7 mouse cellular contexts compared by ENCODE assay signal in the genomic region with DNA sequence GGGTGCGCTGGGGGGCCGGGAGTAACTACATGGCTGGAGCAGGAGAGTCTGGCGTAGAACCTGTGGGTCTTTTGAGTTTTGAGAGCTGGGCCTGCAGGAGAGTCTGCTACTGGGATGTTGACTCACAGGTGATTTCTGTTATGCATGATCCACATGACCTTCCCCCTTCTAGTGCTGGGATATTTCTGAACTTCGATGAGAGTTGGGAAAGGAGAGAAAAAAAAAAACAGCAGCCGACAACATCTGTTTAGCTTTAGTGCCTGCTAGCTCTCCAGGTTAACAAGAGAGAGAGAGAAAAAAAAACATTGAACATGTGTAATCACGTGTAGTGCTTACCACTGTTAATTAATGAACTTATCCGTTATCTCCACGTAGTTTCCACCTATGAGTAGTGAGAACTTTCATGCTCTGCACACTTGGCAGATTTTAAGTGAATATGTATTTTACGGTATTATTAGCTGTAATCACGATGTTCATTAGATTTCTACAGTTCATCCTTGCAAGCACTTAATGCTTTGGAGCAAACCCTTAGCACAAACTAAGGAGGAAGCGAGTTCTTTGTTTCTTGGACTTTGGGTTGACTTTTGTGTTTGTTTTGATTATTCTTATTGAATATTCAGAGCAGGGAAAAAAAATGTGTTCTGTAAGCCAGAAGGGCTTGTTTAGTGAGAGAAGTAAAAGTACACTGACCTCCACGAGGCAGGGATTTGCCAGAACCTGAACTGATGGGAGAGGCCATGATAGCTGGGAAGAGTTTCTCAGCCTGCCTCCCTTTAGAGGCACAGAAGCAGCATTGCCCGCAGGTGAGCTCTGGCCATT. TPM values are rescaled to one million over a fixed set of nuclear protein-coding genes. Genes with fewer than 3 reads are reported as not detected.
DNase-seq lines count a peak whose midpoint lies in the region; ATAC-seq and TF ChIP-seq lines count a peak whose summit lies in the region.

No protein-coding gene starts in this region.

- no peak for TF ChIP-seq EP300 in stomach, postnatal 0 days (optimal IDR thresholded peaks at IDR 0.05)

- ATAC-seq in neural tube, embryonic 11.5 days (ENCODE audit: insufficient read depth, low FRiP score, low TSS enrichment), result no peak
- no peak for ATAC-seq in limb, embryonic 14.5 days (ENCODE audit: low FRiP score, low read depth)
- ATAC-seq in stomach, postnatal 0 days (ENCODE audit: low FRiP score, low TSS enrichment), result no peak; the same call in 1 of the 2 replicates

- peak overlapping the region; percentile 60 for H3K4me2 ChIP-seq in neural tube, embryonic 11.5 days (ENCODE audit: low read depth)
- peak overlapping the region; percentile 81 for H3K4me2 ChIP-seq in limb, embryonic 14.5 days (replicated peaks; ENCODE audit: low read depth, low read length, severe bottlenecking)
- H3K4me2 ChIP-seq in stomach, postnatal 0 days (replicated peaks; ENCODE audit: low read depth), result peak overlapping the region; percentile 90

- H3K9me3 ChIP-seq in neural tube, embryonic 11.5 days (ENCODE audit: control insufficient read depth, low read length), result no peaks in the 10 kb centered on the region
- no peaks in the 10 kb centered on the region for H3K9me3 ChIP-seq in forebrain, embryonic 10.5 days
- H3K9me3 ChIP-seq in limb, embryonic 14.5 days (ENCODE audit: control insufficient read depth, low read length), result no peaks in the 10 kb centered on the region
- no peaks in the 10 kb centered on the region for H3K9me3 ChIP-seq in stomach, postnatal 0 days (ENCODE audit: control insufficient read depth, low read length)

- no peaks in the 10 kb centered on the region for H3K4me1 ChIP-seq in neural tube, embryonic 11.5 days (ENCODE audit: control insufficient read depth, insufficient read depth, low read length)
- peaks cover 20% of the 10 kb centered on the region for H3K4me1 ChIP-seq in forebrain, embryonic 10.5 days
- H3K4me1 ChIP-seq in limb, embryonic 14.5 days (ENCODE audit: control insufficient read depth, insufficient read depth, low read length), result no peaks in the 10 kb centered on the region
- H3K4me1 ChIP-seq in stomach, postnatal 0 days (replicated peaks; ENCODE audit: control insufficient read depth, insufficient read depth), result no peaks in the 10 kb centered on the region

- peak overlapping the region; percentile 59 for H3K9ac ChIP-seq in neural tube, embryonic 11.5 days (ENCODE audit: low read length)
- peak overlapping the region; percentile 71 for H3K9ac ChIP-seq in limb, embryonic 14.5 days (ENCODE audit: low read depth, low read length, severe bottlenecking)
- peak overlapping the region; percentile 76 for H3K9ac ChIP-seq in stomach, postnatal 0 days (ENCODE audit: low read length)

- 30% methylated on average over 13 of the region's 13 CpGs for WGBS in neural tube, embryonic 11.5 days
- 31% methylated on average over 13 of the region's 13 CpGs for WGBS in forebrain, embryonic 10.5 days
- 26% methylated on average over 13 of the region's 13 CpGs for WGBS in limb, embryonic 14.5 days
- 27% methylated on average over 13 of the region's 13 CpGs for WGBS in stomach, postnatal 0 days

- 0 out of 2 replicates have a peak, but pooled peaks cover 3% of the 10 kb centered on the region for H3K36me3 ChIP-seq in neural tube, embryonic 11.5 days (ENCODE audit: control insufficient read depth, insufficient read depth, low read length)
- peaks cover 26% of the 10 kb centered on the region for H3K36me3 ChIP-seq in forebrain, embryonic 10.5 days (replicated peaks)
- H3K36me3 ChIP-seq in limb, embryonic 14.5 days (ENCODE audit: control insufficient read depth, insufficient read depth, low read length), result peaks cover 12% of the 10 kb centered on the region
- peaks cover 8% of the 10 kb centered on the region for H3K36me3 ChIP-seq in stomach, postnatal 0 days (ENCODE audit: control insufficient read depth, insufficient read depth, low read length)

- no peaks in the 10 kb centered on the region for H3K27me3 ChIP-seq in neural tube, embryonic 11.5 days (ENCODE audit: control insufficient read depth, insufficient read depth, low read length)
- H3K27me3 ChIP-seq in forebrain, embryonic 10.5 days (ENCODE audit: poor library complexity, severe bottlenecking), result no peaks in the 10 kb centered on the region
- no peaks in the 10 kb centered on the region for H3K27me3 ChIP-seq in limb, embryonic 14.5 days (ENCODE audit: control insufficient read depth, insufficient read depth, low read length)
- no peaks in the 10 kb centered on the region for H3K27me3 ChIP-seq in stomach, postnatal 0 days (ENCODE audit: control insufficient read depth, insufficient read depth, low read length)

- peak overlapping the region; percentile 54 for H3K4me3 ChIP-seq in neural tube, embryonic 11.5 days (ENCODE audit: low read depth, low read length)
- peak overlapping the region; percentile 82 for H3K4me3 ChIP-seq in forebrain, embryonic 10.5 days
- peak overlapping the region; percentile 69 for H3K4me3 ChIP-seq in limb, embryonic 14.5 days (replicated peaks; ENCODE audit: low read length)
- peak overlapping the region; percentile 60 for H3K4me3 ChIP-seq in stomach, postnatal 0 days (ENCODE audit: low read depth, low read length)

- H3K27ac ChIP-seq in neural tube, embryonic 11.5 days (ENCODE audit: low read depth, low read length), result no peak overlapping the region
- peak overlapping the region; percentile 91 for H3K27ac ChIP-seq in forebrain, embryonic 10.5 days
- H3K27ac ChIP-seq in limb, embryonic 14.5 days (replicated peaks; ENCODE audit: low read depth, low read length), result 0 out of 2 replicates have a peak overlapping the region, but pooled peaks have one; percentile 59
- peak overlapping the region; percentile 93 for H3K27ac ChIP-seq in stomach, postnatal 0 days (replicated peaks)

- no peak for TF ChIP-seq CTCF in stomach, postnatal 0 days (IDR thresholded peaks at IDR 0.05; ENCODE audit: low read depth)

- TF ChIP-seq POLR2A in limb, embryonic 14.5 days (IDR thresholded peaks at IDR 0.05; ENCODE audit: borderline replicate concordance, extremely low read depth, insufficient read depth, insufficient read length), result no peak

- DNase-seq in neural tube, embryonic 11.5 days (ENCODE audit: low spot score), result no peak
- DNase-seq in neural tube, embryonic 10.5 days (ENCODE audit: extremely low spot score, low spot score), result no peak
- DNase-seq in forebrain, embryonic 10.5 days (ENCODE audit: extremely low spot score, low spot score), result no peak
- peak; percentile 13 for DNase-seq in limb, embryonic 14.5 days (ENCODE audit: low spot score)
- no peak for DNase-seq in stomach, postnatal 0 days (ENCODE audit: low spot score)
- DNase-seq in gastrocnemius, postnatal 10 days, result no peak
- DNase-seq in adrenal gland, postnatal 10 days, result no peak

RNA-seq across cellular contexts. Expression of a gene that starts 1.0 kb away (rescaled TPM):
- polyA plus RNA-seq in neural tube, embryonic 11.5 days (2014; fragmentation: Nextera tagmentation; extraction: Ambion mirVana), result 36.0 and 36.4 TPM in 2 replicates
- 52.5 and 53.6 TPM in 2 replicates for polyA plus RNA-seq in forebrain, embryonic 10.5 days (2016; fragmentation: Nextera tagmentation; extraction: Ambion mirVana)
- 28.3 and 32.7 TPM in 2 replicates for polyA plus RNA-seq in limb, embryonic 14.5 days (2012; rRNA removed)
- 46.7 and 57.4 TPM in 2 replicates for polyA plus RNA-seq in limb, embryonic 14.5 days (2014; fragmentation: Nextera tagmentation; extraction: Ambion mirVana)
- 70.7 and 74.7 TPM in 2 replicates for polyA plus RNA-seq in stomach, postnatal 0 days (2015; fragmentation: Nextera tagmentation; extraction: Ambion mirVana)
- 10 to 100 TPM in 1 of 2 experiments, 1 to 10 TPM in 1; 6.7 to 10.3 TPM for total RNA-seq in gastrocnemius, postnatal 10 days (2021)
- 10 to 100 TPM; 63.5 to 65.6 TPM for total RNA-seq in adrenal gland, postnatal 10 days (2021)

RNA-seq across cellular contexts. Expression of a gene that starts 42.6 kb away (rescaled TPM):
- polyA plus RNA-seq in neural tube, embryonic 11.5 days (2014; fragmentation: Nextera tagmentation; extraction: Ambion mirVana), result 81.9 and 93.0 TPM in 2 replicates
- 73.4 and 77.1 TPM in 2 replicates for polyA plus RNA-seq in forebrain, embryonic 10.5 days (2016; fragmentation: Nextera tagmentation; extraction: Ambion mirVana)
- 73.4 and 86.4 TPM in 2 replicates for polyA plus RNA-seq in limb, embryonic 14.5 days (2012; rRNA removed)
- 84.6 and 86.5 TPM in 2 replicates for polyA plus RNA-seq in limb, embryonic 14.5 days (2014; fragmentation: Nextera tagmentation; extraction: Ambion mirVana)
- 77.2 and 81.8 TPM in 2 replicates for polyA plus RNA-seq in stomach, postnatal 0 days (2015; fragmentation: Nextera tagmentation; extraction: Ambion mirVana)
- 10 to 100 TPM; 42.8 to 43.2 TPM for total RNA-seq in gastrocnemius, postnatal 10 days (2021)
- total RNA-seq in adrenal gland, postnatal 10 days (2021), result 100 to 1,000 TPM; 107 to 109 TPM

RNA-seq across cellular contexts. Expression of a gene that starts 42.8 kb away (rescaled TPM):
- polyA plus RNA-seq in neural tube, embryonic 11.5 days (2014; fragmentation: Nextera tagmentation; extraction: Ambion mirVana), result 71.1 and 78.0 TPM in 2 replicates
- polyA plus RNA-seq in forebrain, embryonic 10.5 days (2016; fragmentation: Nextera tagmentation; extraction: Ambion mirVana), result 55.6 and 60.3 TPM in 2 replicates
- polyA plus RNA-seq in limb, embryonic 14.5 days (2012; rRNA removed), result 45.7 and 52.0 TPM in 2 replicates
- 58.3 and 59.6 TPM in 2 replicates for polyA plus RNA-seq in limb, embryonic 14.5 days (2014; fragmentation: Nextera tagmentation; extraction: Ambion mirVana)
- 991 and 1,037 TPM in 2 replicates for polyA plus RNA-seq in stomach, postnatal 0 days (2015; fragmentation: Nextera tagmentation; extraction: Ambion mirVana)
- total RNA-seq in gastrocnemius, postnatal 10 days (2021), result 10 to 100 TPM; 25.3 to 27.2 TPM
- 10 to 100 TPM; 63.5 to 71.5 TPM for total RNA-seq in adrenal gland, postnatal 10 days (2021)

Comparison
In these comparisons a context has a peak if more than half of its experiments do, and no peak if none do; other contexts are left out.
1. RNA of a gene that starts 42.8 kb away (polyA plus RNA-seq): 991 to 1,037 TPM in stomach, postnatal 0 days; 71.1 to 78.0 TPM in neural tube, embryonic 11.5 days, 55.6 to 60.3 TPM in forebrain, embryonic 10.5 days and 45.7 to 59.6 TPM in limb, embryonic 14.5 days; every median in the first group is over 10 times any median in the second.
2. Peak in every context shown above with its lines, with median percentiles within 50 percentile points of each other: H3K4me2 ChIP-seq, H3K4me3 ChIP-seq and H3K9ac ChIP-seq.